Mouse (Mus musculus) frontal cortex, postnatal 25 days (tissue): ENCODE measurements at regions not wholly inside any gene's neighbourhood (a gene's known extent, or its start where the extent isn't known, plus 50 kb on each side); places are given as distances from the start of the nearest gene placed in this dataset.
"Not testable (repeated sequence)": the region's sequence is repeated elsewhere in the genome, so short reads cannot be mapped to it uniquely, and the experiment has no call there.

Source experiments
- DNase-seq, 2 experiments: peaks; one replicate each; pipeline ENCODE4 v3.0.0; 2022; ENCODE audit warnings: low spot score in 2 of 2

DNA sequence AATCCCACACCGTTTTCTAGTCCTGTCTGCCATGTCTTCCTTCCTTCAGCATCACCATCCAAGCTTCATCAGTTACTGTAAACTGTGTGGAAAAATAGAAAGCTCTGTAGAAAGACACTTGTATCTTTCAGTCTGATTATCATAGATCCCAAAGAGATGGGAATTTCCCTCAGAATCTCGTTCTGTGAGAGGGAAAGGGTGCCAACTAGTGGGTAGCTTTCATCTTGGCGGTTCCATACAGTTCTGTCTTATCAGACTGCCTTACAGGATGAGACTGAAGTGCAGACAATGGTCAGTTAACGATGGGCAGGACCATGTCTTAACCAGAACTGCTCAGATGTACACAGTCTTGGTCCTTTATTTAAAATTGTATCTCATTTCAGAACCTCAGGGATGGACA lies 243.9 kb downstream of the Gadd45g start:
- no peak for DNase-seq

DNA sequence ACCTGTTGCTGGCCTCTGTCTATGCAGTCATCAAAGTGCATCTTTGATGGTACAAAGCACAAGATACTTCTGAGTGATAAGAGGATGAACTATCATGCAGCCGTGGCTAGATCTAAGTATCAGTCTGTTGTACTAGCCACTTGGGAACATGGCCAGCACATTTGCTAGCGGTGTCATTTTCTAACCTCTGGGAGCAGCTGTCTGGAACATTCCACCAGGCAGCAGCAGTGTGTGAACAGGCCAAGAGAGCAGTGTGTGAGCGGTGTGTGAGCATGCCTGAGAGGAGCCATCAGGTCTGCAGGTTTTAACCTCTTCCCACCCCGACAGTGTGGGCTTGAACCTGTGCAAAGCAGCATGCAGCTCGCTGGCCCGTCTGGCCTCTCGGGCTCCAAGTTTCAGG lies 248.3 kb downstream of the Gadd45g start:
- DNase-seq: no peak

- no peak for DNase-seq
These were observed 250.0 kb downstream of the Gadd45g start for GRCm38 (mm10) chr13:52096506-52096905.

GRCm38 (mm10) chr13:52105989-52106642 lies 259.6 kb downstream of the Gadd45g start:
- no peak for DNase-seq

DNA sequence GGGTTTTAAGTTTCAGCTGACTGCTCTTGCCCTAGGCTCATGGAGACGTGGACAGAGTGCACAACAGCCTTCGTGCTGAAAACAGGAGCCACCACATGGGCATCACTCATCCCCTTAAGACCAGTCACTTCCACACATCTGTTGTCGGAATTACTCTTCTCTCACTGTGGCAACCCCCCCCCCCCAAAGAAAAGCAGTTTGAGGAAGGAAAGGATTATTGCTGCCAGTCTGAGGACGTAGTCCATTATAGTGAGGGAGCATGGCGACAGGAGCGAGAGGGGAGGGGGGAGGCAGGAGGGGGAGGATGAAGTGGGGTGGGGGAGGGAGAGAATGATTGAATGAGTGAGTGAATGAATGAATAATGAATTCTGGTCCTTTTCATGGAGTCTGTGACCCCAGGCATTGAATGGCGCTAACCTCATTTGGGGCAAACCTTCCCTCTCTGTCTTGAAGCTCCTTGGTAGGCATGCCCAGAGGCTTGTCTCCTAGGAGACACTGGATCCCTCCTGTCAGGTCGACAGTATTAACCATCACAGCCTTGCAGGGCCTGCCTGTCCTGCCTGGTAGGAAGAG lies 262.0 kb downstream of the Gadd45g start:
- no peak for DNase-seq

GRCm38 (mm10) chr13:52109039-52109759 lies 262.7 kb downstream of the Gadd45g start:
- DNase-seq: no peak

DNA sequence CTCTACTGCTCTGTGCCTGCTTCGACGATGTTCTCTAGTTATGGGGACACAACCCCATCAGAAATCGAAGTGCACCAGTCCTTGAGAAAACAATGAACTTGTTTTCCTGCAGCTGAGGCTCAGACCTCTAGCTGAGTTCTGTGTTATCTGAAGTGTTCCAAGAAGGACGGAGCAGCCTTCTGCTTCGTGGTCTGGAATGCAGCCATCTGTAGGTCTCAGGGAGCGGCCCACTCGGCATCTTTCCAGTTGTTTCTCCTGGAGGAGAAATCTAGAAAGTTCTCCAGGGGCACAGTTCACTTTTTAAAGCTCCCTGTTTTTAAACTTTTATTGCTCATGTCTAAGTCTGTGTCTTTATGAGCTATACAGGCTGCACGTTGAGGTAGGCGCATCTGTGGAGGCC lies 264.3 kb downstream of the Gadd45g start:
- no peak for DNase-seq

- DNase-seq: no peak
These were observed 267.1 kb downstream of the Gadd45g start for GRCm38 (mm10) chr13:52113549-52113948.

GRCm38 (mm10) chr13:52114431-52114830 lies 268.0 kb downstream of the Gadd45g start:
- DNase-seq: no peak

- no peak for DNase-seq
These were observed 268.5 kb downstream of the Gadd45g start for GRCm38 (mm10) chr13:52114962-52115361.

DNA sequence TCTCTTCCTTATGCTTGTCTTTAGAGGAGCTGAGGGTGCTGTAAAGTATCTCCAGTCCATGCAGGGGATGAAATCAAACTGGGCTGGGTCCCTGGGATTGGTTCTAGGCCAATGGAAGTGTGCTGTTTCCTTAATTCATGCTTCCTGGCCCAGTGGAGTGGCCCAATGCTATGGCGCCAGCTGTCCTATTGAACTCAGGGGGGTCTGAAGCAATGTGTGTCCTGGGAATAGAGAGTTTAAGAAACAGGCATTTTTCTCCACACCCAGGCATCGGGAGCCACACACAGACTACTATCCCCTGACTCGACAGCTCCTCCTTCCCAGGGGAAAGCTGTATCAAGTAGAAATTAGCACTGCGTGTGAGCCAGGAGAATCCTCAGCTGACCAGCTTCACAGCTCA lies 269.8 kb downstream of the Gadd45g start:
- no peak for DNase-seq

DNA sequence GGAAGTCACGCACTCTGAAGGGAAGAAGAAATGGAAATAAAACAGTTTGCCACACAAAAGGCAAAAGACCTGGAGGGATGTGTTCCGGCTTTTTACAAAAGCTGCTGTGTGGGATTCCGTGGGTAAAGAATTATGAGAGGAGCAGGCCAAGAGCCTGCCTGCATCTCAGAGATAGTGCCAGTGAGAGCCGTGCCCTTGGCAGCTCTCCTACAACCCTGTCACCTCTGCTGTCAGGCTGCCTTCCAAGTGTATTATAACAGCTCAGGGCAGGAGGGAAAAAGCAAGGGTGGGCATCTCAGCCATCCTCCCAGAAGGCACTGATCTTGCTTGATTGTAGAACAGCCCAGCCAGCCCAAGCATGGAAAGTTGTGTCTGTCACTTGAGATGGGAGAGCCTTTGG lies 270.3 kb downstream of the Gadd45g start:
- DNase-seq: no peak

- DNase-seq: no peak
These were observed 274.3 kb downstream of the Gadd45g start for GRCm38 (mm10) chr13:52120795-52121194.

- DNase-seq: no peak
These were observed 278.6 kb downstream of the Gadd45g start for GRCm38 (mm10) chr13:52125037-52125436.

- no peak for DNase-seq
These were observed 281.3 kb downstream of the Gadd45g start for GRCm38 (mm10) chr13:52127751-52128150.

GRCm38 (mm10) chr13:52129466-52129865 lies 283.0 kb downstream of the Gadd45g start:
- no peak for DNase-seq

DNA sequence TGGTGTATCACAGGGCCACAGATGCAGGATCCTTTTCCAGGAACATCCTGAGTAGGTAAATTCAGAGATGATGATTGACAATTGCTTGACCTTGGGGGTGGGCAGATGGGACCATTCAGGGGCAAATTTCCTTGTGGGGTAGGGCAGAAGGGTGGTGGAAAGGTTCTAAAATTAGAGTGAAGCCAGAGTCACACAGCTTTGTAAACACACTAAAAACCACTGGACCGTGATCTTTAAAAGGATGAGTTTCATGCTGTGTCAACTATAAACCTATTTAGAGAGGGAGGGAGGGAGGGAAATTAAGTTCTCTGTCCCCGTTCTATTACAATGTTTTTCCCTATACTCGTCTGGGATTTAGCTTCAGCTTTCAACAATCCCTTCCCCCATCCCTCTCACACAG lies 286.7 kb downstream of the Gadd45g start:
- no peak for DNase-seq

DNA sequence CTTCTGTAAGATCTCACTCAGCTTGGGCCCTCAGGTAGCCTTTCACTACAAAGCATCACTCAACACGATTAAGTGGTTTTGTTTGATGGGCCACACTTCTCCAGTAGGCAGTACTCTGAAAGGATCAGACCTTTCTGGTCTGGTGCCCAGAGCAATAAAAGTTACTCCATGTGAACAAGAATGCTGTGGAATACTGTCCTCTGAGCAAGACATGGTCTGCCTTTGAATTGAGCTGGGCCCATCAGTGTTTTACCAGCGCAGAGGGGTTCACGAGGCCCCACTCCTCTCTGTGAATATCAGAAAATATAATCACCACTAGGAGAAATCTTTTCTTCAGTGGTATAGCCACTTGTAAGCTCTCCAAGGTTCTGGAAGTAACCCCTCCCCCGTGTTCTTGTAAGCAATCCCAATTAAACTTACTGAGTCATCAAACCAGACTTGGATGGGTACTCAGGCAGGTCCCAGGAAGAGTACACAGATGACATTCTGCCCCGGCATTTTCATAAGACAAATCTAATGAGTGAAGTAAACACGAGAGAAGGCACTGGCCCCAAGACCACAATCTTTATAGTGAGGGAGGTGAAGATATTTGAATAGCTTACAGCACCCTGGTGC lies 292.0 kb downstream of the Gadd45g start:
- DNase-seq: no peak

DNA sequence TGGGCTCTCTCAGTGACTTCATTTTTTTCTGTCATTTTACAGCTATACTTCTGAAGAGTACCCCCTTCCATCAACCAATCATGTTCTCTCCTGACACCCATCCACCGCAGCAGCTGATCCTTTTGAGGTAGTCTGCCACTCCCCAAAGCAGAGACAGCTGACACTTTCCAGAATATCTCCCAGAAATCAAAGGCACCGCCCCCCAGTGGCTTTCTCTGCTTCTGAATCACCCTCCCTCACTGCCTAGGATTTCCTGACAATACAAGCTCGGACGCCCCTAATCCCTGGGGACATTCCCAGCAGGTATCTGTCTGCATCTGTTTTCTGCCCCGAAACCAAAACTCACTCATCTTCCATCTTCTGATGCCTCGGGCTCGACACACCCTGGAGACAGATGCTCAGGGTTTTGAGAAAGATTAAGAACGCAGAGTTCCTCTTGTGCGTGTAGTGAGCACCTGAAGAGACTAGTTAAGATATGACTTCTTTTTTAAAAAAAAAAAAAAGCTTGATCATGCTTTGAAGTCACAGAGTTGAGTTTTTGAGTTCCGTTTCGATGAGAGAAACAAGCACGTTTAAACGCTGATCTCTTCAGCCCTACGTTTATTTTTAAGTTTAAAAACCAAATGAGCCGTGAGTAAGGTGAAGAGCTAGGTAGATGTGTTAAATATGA lies 292.8 kb downstream of the Gadd45g start:
- DNase-seq: no peak

GRCm38 (mm10) chr13:52140221-52140620 lies 293.7 kb downstream of the Gadd45g start:
- DNase-seq: no peak

GRCm38 (mm10) chr13:52144066-52144465 lies 297.6 kb downstream of the Gadd45g start:
- not testable (repeated sequence) for DNase-seq

DNA sequence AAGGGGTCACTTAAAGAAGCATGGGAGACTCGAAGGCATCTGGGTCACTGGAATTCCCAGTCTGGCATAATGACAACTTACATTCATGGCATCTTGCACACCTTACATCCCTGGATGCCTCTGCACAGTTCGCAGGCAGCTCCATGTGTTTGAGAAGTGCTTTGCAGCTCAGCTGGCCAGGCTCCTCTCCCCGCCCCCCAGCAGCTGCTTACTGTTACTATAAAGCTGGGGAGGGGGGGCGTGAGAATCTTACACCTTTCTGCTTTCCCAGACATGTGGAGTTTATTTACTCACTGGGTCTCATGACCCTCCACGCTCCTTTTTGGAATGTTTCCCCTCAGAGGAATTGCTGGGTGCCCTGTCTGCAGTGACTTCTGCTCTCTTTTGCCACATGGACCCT lies 299.4 kb downstream of the Gadd45g start:
- no peak for DNase-seq
